Mouse (Mus musculus) layer of hippocampus, postnatal 36 days (tissue): ENCODE data around the gene Olfr1217. TPM values are rescaled to one million over a fixed set of nuclear protein-coding genes. Genes with fewer than 3 reads are reported as not detected.
"Not testable (repeated sequence)": the region's sequence is repeated elsewhere in the genome, so short reads cannot be mapped to it uniquely, and the experiment has no call there.

Experiments used
- DNase-seq, 2 experiments: peaks; one replicate each; pipeline ENCODE4 v3.0.0; 2022
- total RNA-seq, 2 experiments: library from RNA; stranded (reverse); gene quantifications; 2 replicates each; pipeline ENCODE4 v1.2.3; 2021

Olfr1217 gene
- total RNA-seq = not detected

GRCm38 (mm10) chr2:89031965-89032364 lies at the start of gene Olfr1217:
TSS of gene Olfr1217 (minus strand) at chr2:89032065.
- DNase-seq = no peak

GRCm38 (mm10) chr2:89081487-89081886 lies 49.6 kb upstream of the Olfr1217 start:
- DNase-seq = no peak

- DNase-seq = no peak
Measured at GRCm38 (mm10) chr2:89061087-89061486, 29.2 kb upstream of the Olfr1217 start, which contains the start of gene Olfr1218. TSS of gene Olfr1218 (minus strand) at chr2:89061187.

GRCm38 (mm10) chr2:89021436-89021835 lies 10.4 kb downstream of the Olfr1217 start:
- not testable (repeated sequence) for DNase-seq

GRCm38 (mm10) chr2:89018240-89018639 lies 13.6 kb downstream of the Olfr1217 start, which contains the start of gene Olfr1216:
TSS of gene Olfr1216 (minus strand) at chr2:89018340.
- DNase-seq = no peak

GRCm38 (mm10) chr2:89006873-89007272 lies 25.0 kb downstream of the Olfr1217 start, which contains the start of gene Olfr1215:
TSS of gene Olfr1215 (minus strand) at chr2:89006973.
- DNase-seq = no peak

GRCm38 (mm10) chr2:88992553-88992952 lies 39.3 kb downstream of the Olfr1217 start, which contains the start of gene Olfr1214:
TSS of gene Olfr1214 (minus strand) at chr2:88992653.
- no peak for DNase-seq

- no peak for DNase-seq
Measured at GRCm38 (mm10) chr2:88980181-88980580, 51.7 kb downstream of the Olfr1217 start, which contains the start of gene Gm13762. TSS of gene Gm13762 (minus strand) at chr2:88980281.

Other genes with a start within 250 kb of the Olfr1217 start
- gene Olfr1201, start 239.0 kb downstream of the Olfr1217 start, total RNA-seq = not detected
- gene Olfr1202, start 217.6 kb downstream of the Olfr1217 start, total RNA-seq = not detected
- not detected for gene Olfr1205, start 202.3 kb downstream of the Olfr1217 start, total RNA-seq
- gene Olfr1204, start 182.8 kb downstream of the Olfr1217 start, total RNA-seq = not detected
- not detected for gene Olfr1206, start 168.8 kb downstream of the Olfr1217 start, total RNA-seq
- gene Olfr1208, start 129.8 kb downstream of the Olfr1217 start, total RNA-seq = not detected
- not detected for gene Olfr1209, start 116.9 kb downstream of the Olfr1217 start, total RNA-seq
- gene Olfr1211, start 94.0 kb downstream of the Olfr1217 start, total RNA-seq = not detected
- gene Olfr1212, start 78.1 kb downstream of the Olfr1217 start, total RNA-seq = not detected
- not detected for gene Gm13762, start 51.8 kb downstream of the Olfr1217 start, total RNA-seq
- not detected for gene Olfr1214, start 39.4 kb downstream of the Olfr1217 start, total RNA-seq
- not detected for gene Olfr1215, start 25.1 kb downstream of the Olfr1217 start, total RNA-seq
- not detected for gene Olfr1216, start 13.7 kb downstream of the Olfr1217 start, total RNA-seq
- gene Olfr1218, start 29.1 kb upstream of the Olfr1217 start, total RNA-seq = not detected
- not detected for gene Olfr1219, start 51.4 kb upstream of the Olfr1217 start, total RNA-seq
- not detected for gene Olfr1220, start 74.8 kb upstream of the Olfr1217 start, total RNA-seq
- not detected for gene Olfr1221, start 85.2 kb upstream of the Olfr1217 start, total RNA-seq
- not detected for gene Olfr1222, start 101.0 kb upstream of the Olfr1217 start, total RNA-seq
- not detected for gene Olfr1223, start 119.5 kb upstream of the Olfr1217 start, total RNA-seq
- gene Olfr1224-ps1, start 132.0 kb upstream of the Olfr1217 start, total RNA-seq = not detected
- gene Olfr1225, start 142.6 kb upstream of the Olfr1217 start, total RNA-seq = not detected
- not detected for gene Olfr1226, start 168.0 kb upstream of the Olfr1217 start, total RNA-seq
- gene Olfr1228, start 222.0 kb upstream of the Olfr1217 start, total RNA-seq = not detected